ENCODE assay signal across 9 mouse cellular contexts in the genomic region with DNA sequence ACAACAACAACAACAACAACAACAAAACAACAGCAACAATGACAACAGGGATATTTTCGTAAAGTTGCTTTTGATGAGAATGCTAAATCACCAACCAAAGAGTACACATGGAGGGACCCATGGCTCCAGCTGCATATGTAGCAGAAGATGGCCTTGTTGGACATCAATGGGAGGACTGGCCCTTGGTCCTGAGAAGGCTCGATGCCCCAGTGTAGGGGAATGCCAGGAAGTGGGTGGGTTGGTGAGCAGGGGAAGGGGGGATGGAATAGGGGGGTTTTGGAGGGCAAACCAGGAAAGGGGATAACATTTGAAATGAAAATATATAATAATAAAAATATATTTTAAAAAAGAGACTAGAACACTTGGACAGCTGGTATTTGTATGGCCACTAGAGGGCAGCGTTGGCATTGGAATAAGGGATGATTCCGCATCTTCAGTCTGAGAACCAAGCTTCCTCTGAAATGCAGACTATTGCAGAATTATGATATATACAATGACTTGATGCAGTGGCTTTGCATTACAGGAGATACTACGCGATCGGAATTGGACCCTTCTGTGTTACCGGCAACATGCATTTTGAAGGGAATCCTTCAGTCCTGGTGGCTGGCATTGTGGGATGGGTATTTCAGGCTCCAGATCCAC.
DNase-seq lines count a peak whose midpoint lies in the region; ATAC-seq and TF ChIP-seq lines count a peak whose summit lies in the region.
"Had no signal": no experiment of that assay in that cellular context is flagged by ENCODE, and none has a peak within 500 bp of the region (broad histone marks: within the 10 kb centered on the region; RNA-seq: fewer than 3 reads in every experiment).

No protein-coding gene starts in this region.

- no peaks in the 10 kb centered on the region for H3K4me1 ChIP-seq in embryonic facial prominence, embryonic 12.5 days
- no peaks in the 10 kb centered on the region for H3K4me1 ChIP-seq in hindbrain, embryonic 12.5 days
- H3K4me1 ChIP-seq in small intestine, adult 2 months (ENCODE audit: control insufficient read depth, insufficient read depth, insufficient read length, low read length), result no peaks in the 10 kb centered on the region

- H3K27me3 ChIP-seq in embryonic facial prominence, embryonic 12.5 days, result no peaks in the 10 kb centered on the region
- H3K27me3 ChIP-seq in hindbrain, embryonic 12.5 days, result no peaks in the 10 kb centered on the region
- no peaks in the 10 kb centered on the region for H3K27me3 ChIP-seq in small intestine, adult 2 months (ENCODE audit: control insufficient read depth, insufficient read depth, low read length)

- WGBS in embryonic facial prominence, embryonic 12.5 days, result 35% methylated on average over 8 of the region's 8 CpGs
- 44% methylated on average over 8 of the region's 8 CpGs for WGBS in hindbrain, embryonic 12.5 days
- 43% methylated on average over 8 of the region's 8 CpGs for WGBS in small intestine, adult 2 months

- TF ChIP-seq CTCF in gastrocnemius, adult 2 months (IDR thresholded peaks at IDR 0.05), result peak; percentile 78
- TF ChIP-seq CTCF in small intestine, adult 2 months (IDR thresholded peaks at IDR 0.05; ENCODE audit: extremely low read depth, insufficient read length, insufficient replicate concordance, low read depth, low read length), result 0 out of 2 replicates have a peak, but pooled peaks have one; percentile 8

- H3K9ac ChIP-seq in embryonic facial prominence, embryonic 12.5 days, result no peak overlapping the region
- H3K9ac ChIP-seq in hindbrain, embryonic 12.5 days, result no peak overlapping the region

- no peak for TF ChIP-seq POLR2A in small intestine, adult 2 months (IDR thresholded peaks at IDR 0.05; ENCODE audit: low read depth, low read length)

- no peak overlapping the region for H3K27ac ChIP-seq in gastrocnemius, adult 2 months
- H3K27ac ChIP-seq in embryonic facial prominence, embryonic 12.5 days, result no peak overlapping the region
- H3K27ac ChIP-seq in hindbrain, embryonic 12.5 days, result no peak overlapping the region
- no peak overlapping the region for H3K27ac ChIP-seq in small intestine, adult 2 months (ENCODE audit: insufficient read depth, low read depth, low read length)
- H3K27ac ChIP-seq: macrophage had no signal

- peak overlapping the region; percentile 21 for H3K4me2 ChIP-seq in embryonic facial prominence, embryonic 12.5 days (replicated peaks)
- H3K4me2 ChIP-seq in hindbrain, embryonic 12.5 days (replicated peaks), result no peak overlapping the region

- no peaks in the 10 kb centered on the region for H3K9me3 ChIP-seq in embryonic facial prominence, embryonic 12.5 days
- H3K9me3 ChIP-seq in hindbrain, embryonic 12.5 days (replicated peaks), result no peaks in the 10 kb centered on the region

- intact Hi-C loops in gastrocnemius, adult 2 months (cut with DNase I), result loop anchor here (2.0 to 10.0 kb wide), 2 partner anchors 471 to 1763 kb away; no protein-coding TSS in a partner anchor

- no peak overlapping the region for H3K4me3 ChIP-seq in gastrocnemius, adult 2 months
- H3K4me3 ChIP-seq in embryonic facial prominence, embryonic 12.5 days, result no peak overlapping the region
- no peak overlapping the region for H3K4me3 ChIP-seq in hindbrain, embryonic 12.5 days
- no peak overlapping the region for H3K4me3 ChIP-seq in small intestine, adult 2 months (ENCODE audit: low read depth, low read length)

- ATAC-seq in embryonic facial prominence, embryonic 12.5 days (ENCODE audit: insufficient number of reproducible peaks, insufficient read depth, low FRiP score, low TSS enrichment), result no peak
- ATAC-seq in hindbrain, embryonic 12.5 days (ENCODE audit: low FRiP score), result peak; percentile 52
- peak; percentile 89 for ATAC-seq in megakaryocyte progenitor cell, adult 5-6 weeks (replicated peaks; ENCODE audit: poor library complexity)

- no peaks in the 10 kb centered on the region for H3K36me3 ChIP-seq in embryonic facial prominence, embryonic 12.5 days
- H3K36me3 ChIP-seq in hindbrain, embryonic 12.5 days, result no peaks in the 10 kb centered on the region
- no peaks in the 10 kb centered on the region for H3K36me3 ChIP-seq in small intestine, adult 2 months (ENCODE audit: control insufficient read depth, insufficient read depth, low read length)

- DNase-seq in gastrocnemius, adult 2 months, result peak; percentile 62
- DNase-seq in gastrocnemius, adult 8-10 months (ENCODE audit: low spot score in 2 of 2), result no peak
- peak; percentile 8 to 37 for DNase-seq in adrenal gland, postnatal 4 days (ENCODE audit: low spot score in 2 of 2)
- DNase-seq in left cerebral cortex, adult 18-20 months (ENCODE audit: low spot score in 2 of 2), result peak; percentile 76 to 90

Comparison
In these comparisons a context has a peak if more than half of its experiments do, and no peak if none do; other contexts are left out.
1. DNase-seq: peak in gastrocnemius, adult 2 months (single experiment), adrenal gland, postnatal 4 days (2 of 2) and left cerebral cortex, adult 18-20 months (2 of 2); none in gastrocnemius, adult 8-10 months (0 of 2).